Mouse (Mus musculus): Measurements from ENCODE around the gene Xxylt1. TPM values are rescaled to one million over a fixed set of nuclear protein-coding genes. Genes with fewer than 3 reads are reported as not detected.
A peak's percentile ranks its signal among the peaks of the same experiment; 100 is the strongest.

Gene Xxylt1
- polyA plus RNA-seq, 1 experiment from 2014 or later: 12.9 TPM

- H3K4me3 ChIP-seq: no peak overlapping the region
- H3K36me3 ChIP-seq: no peaks in the 10 kb centered on the region
- H3K9me3 ChIP-seq (replicated peaks): peaks cover 7% of the 10 kb centered on the region
- 76% methylated on average over 4 of the region's 4 CpGs for WGBS
- ATAC-seq (ENCODE audit: insufficient number of reproducible peaks, low FRiP score): no peak
- no peaks in the 10 kb centered on the region for H3K27me3 ChIP-seq (replicated peaks)
- H3K27ac ChIP-seq (ENCODE audit: poor library complexity, severe bottlenecking): no peak overlapping the region
- 0 out of 2 replicates have a peak, but pooled peaks cover 5% of the 10 kb centered on the region for H3K4me1 ChIP-seq (replicated peaks)
- H3K9ac ChIP-seq: no peak overlapping the region
- no peak overlapping the region for H3K4me2 ChIP-seq
Measured at GRCm38 (mm10) chr16:30948216-30948615, 133.0 kb downstream of the Xxylt1 start.

GRCm38 (mm10) chr16:30944886-30945285, 136.3 kb downstream of the Xxylt1 start:
- no peaks in the 10 kb centered on the region for H3K36me3 ChIP-seq
- H3K4me2 ChIP-seq: no peak overlapping the region
- no peak overlapping the region for H3K9ac ChIP-seq
- peaks cover 7% of the 10 kb centered on the region for H3K9me3 ChIP-seq (replicated peaks)
- H3K27me3 ChIP-seq (replicated peaks): no peaks in the 10 kb centered on the region
- H3K4me1 ChIP-seq (replicated peaks): 0 out of 2 replicates have a peak, but pooled peaks cover 8% of the 10 kb centered on the region
- no peak overlapping the region for H3K27ac ChIP-seq (ENCODE audit: poor library complexity, severe bottlenecking)
- ATAC-seq (ENCODE audit: insufficient number of reproducible peaks, low FRiP score): no peak
- H3K4me3 ChIP-seq: no peak overlapping the region
- WGBS: 54% methylated on average over 8 of the region's 8 CpGs

GRCm38 (mm10) chr16:30943919-30944318, 137.3 kb downstream of the Xxylt1 start:
- peaks cover 7% of the 10 kb centered on the region for H3K9me3 ChIP-seq (replicated peaks)
- no peak overlapping the region for H3K9ac ChIP-seq
- H3K4me1 ChIP-seq (replicated peaks): 0 out of 2 replicates have a peak, but pooled peaks cover 12% of the 10 kb centered on the region
- 62% methylated on average over 4 of the region's 4 CpGs for WGBS
- no peak overlapping the region for H3K4me2 ChIP-seq
- no peak for ATAC-seq (ENCODE audit: insufficient number of reproducible peaks, low FRiP score)
- H3K27ac ChIP-seq (ENCODE audit: poor library complexity, severe bottlenecking): no peak overlapping the region
- no peaks in the 10 kb centered on the region for H3K36me3 ChIP-seq
- H3K27me3 ChIP-seq (replicated peaks): no peaks in the 10 kb centered on the region
- H3K4me3 ChIP-seq: no peak overlapping the region

GRCm38 (mm10) chr16:30940699-30941098, 140.5 kb downstream of the Xxylt1 start:
- Histone ChIP-seq H3K9ac (no peak overlapping the region), H3K36me3 (no peaks in the 10 kb centered on the region), H3K4me1 (replicated peaks) (0 out of 2 replicates have a peak, but pooled peaks cover 12% of the 10 kb centered on the region), H3K4me2 (no peak overlapping the region), H3K9me3 (replicated peaks) (no peaks in the 10 kb centered on the region), H3K4me3 (no peak overlapping the region), H3K27me3 (replicated peaks) (no peaks in the 10 kb centered on the region), H3K27ac (ENCODE audit: poor library complexity, severe bottlenecking) (no peak overlapping the region)
- no peak for ATAC-seq (ENCODE audit: insufficient number of reproducible peaks, low FRiP score)
- WGBS: 74% methylated on average over 2 of the region's 2 CpGs

- ATAC-seq (ENCODE audit: insufficient number of reproducible peaks, low FRiP score): no peak
- Histone ChIP-seq H3K4me1 (replicated peaks) (peaks cover 11% of the 10 kb centered on the region; the same call in 1 of the 2 replicates), H3K27ac (ENCODE audit: poor library complexity, severe bottlenecking) (peak overlapping the region; percentile 44; the same call in 1 of the 2 replicates), H3K36me3 (no peaks in the 10 kb centered on the region), H3K4me2 (no peak overlapping the region), H3K4me3 (no peak overlapping the region), H3K9ac (no peak overlapping the region), H3K9me3 (replicated peaks) (no peaks in the 10 kb centered on the region), H3K27me3 (replicated peaks) (no peaks in the 10 kb centered on the region)
- 32% methylated on average over 3 of the region's 3 CpGs for WGBS
Measured at GRCm38 (mm10) chr16:30939903-30940302, 141.3 kb downstream of the Xxylt1 start.

- H3K9me3 ChIP-seq (replicated peaks): no peaks in the 10 kb centered on the region
- no peaks in the 10 kb centered on the region for H3K36me3 ChIP-seq
- no peak overlapping the region for H3K27ac ChIP-seq (ENCODE audit: poor library complexity, severe bottlenecking)
- 83% methylated on average over 8 of the region's 8 CpGs for WGBS
- no peak overlapping the region for H3K4me2 ChIP-seq
- ATAC-seq (ENCODE audit: insufficient number of reproducible peaks, low FRiP score): no peak
- H3K27me3 ChIP-seq (replicated peaks): no peaks in the 10 kb centered on the region
- peaks cover 11% of the 10 kb centered on the region for H3K4me1 ChIP-seq (replicated peaks)
- no peak overlapping the region for H3K4me3 ChIP-seq
- H3K9ac ChIP-seq: no peak overlapping the region
Measured at GRCm38 (mm10) chr16:30939210-30939609, 142.0 kb downstream of the Xxylt1 start.

- Histone ChIP-seq H3K4me3 (no peak overlapping the region), H3K27ac (ENCODE audit: poor library complexity, severe bottlenecking) (no peak overlapping the region), H3K9me3 (replicated peaks) (no peaks in the 10 kb centered on the region), H3K27me3 (replicated peaks) (no peaks in the 10 kb centered on the region), H3K36me3 (no peaks in the 10 kb centered on the region), H3K9ac (no peak overlapping the region), H3K4me1 (replicated peaks) (peaks cover 11% of the 10 kb centered on the region), H3K4me2 (no peak overlapping the region)
- no peak for ATAC-seq (ENCODE audit: insufficient number of reproducible peaks, low FRiP score)
- 86% methylated on average over 3 of the region's 3 CpGs for WGBS
Measured at GRCm38 (mm10) chr16:30938664-30939063, 142.6 kb downstream of the Xxylt1 start.

GRCm38 (mm10) chr16:30937665-30938064, 143.6 kb downstream of the Xxylt1 start:
- no peaks in the 10 kb centered on the region for H3K9me3 ChIP-seq (replicated peaks)
- no peak overlapping the region for H3K27ac ChIP-seq (ENCODE audit: poor library complexity, severe bottlenecking)
- no peak for ATAC-seq (ENCODE audit: insufficient number of reproducible peaks, low FRiP score)
- H3K4me2 ChIP-seq: no peak overlapping the region
- H3K27me3 ChIP-seq (replicated peaks): no peaks in the 10 kb centered on the region
- WGBS: 76% methylated on average over 3 of the region's 3 CpGs
- no peak overlapping the region for H3K4me3 ChIP-seq
- no peak overlapping the region for H3K9ac ChIP-seq
- peaks cover 11% of the 10 kb centered on the region for H3K4me1 ChIP-seq (replicated peaks)
- no peaks in the 10 kb centered on the region for H3K36me3 ChIP-seq

- Histone ChIP-seq H3K9me3 (replicated peaks) (no peaks in the 10 kb centered on the region), H3K9ac (no peak overlapping the region), H3K27me3 (replicated peaks) (no peaks in the 10 kb centered on the region), H3K4me1 (replicated peaks) (peaks cover 11% of the 10 kb centered on the region), H3K4me2 (no peak overlapping the region), H3K4me3 (no peak overlapping the region), H3K36me3 (no peaks in the 10 kb centered on the region), H3K27ac (ENCODE audit: poor library complexity, severe bottlenecking) (no peak overlapping the region)
- WGBS: 46% methylated on average over 6 of the region's 6 CpGs
- no peak for ATAC-seq (ENCODE audit: insufficient number of reproducible peaks, low FRiP score)
Measured at GRCm38 (mm10) chr16:30936471-30936870, 144.8 kb downstream of the Xxylt1 start.

- Histone ChIP-seq H3K9ac (no peak overlapping the region), H3K27ac (ENCODE audit: poor library complexity, severe bottlenecking) (no peak overlapping the region), H3K9me3 (replicated peaks) (no peaks in the 10 kb centered on the region), H3K36me3 (no peaks in the 10 kb centered on the region), H3K4me3 (no peak overlapping the region), H3K4me1 (replicated peaks) (peaks cover 11% of the 10 kb centered on the region), H3K27me3 (replicated peaks) (no peaks in the 10 kb centered on the region), H3K4me2 (no peak overlapping the region)
- WGBS: 69% methylated on average over 7 of the region's 7 CpGs
- ATAC-seq (ENCODE audit: insufficient number of reproducible peaks, low FRiP score): no peak
Measured at GRCm38 (mm10) chr16:30936012-30936461, 145.2 kb downstream of the Xxylt1 start.

GRCm38 (mm10) chr16:30934967-30935690, 146.1 kb downstream of the Xxylt1 start:
- WGBS: 51% methylated on average over 15 of the region's 15 CpGs
- Histone ChIP-seq H3K9me3 (replicated peaks) (peaks cover 3% of the 10 kb centered on the region; the same call in 1 of the 2 replicates), H3K27me3 (replicated peaks) (no peaks in the 10 kb centered on the region), H3K27ac (ENCODE audit: poor library complexity, severe bottlenecking) (no peak overlapping the region), H3K36me3 (no peaks in the 10 kb centered on the region), H3K9ac (no peak overlapping the region), H3K4me1 (replicated peaks) (peaks cover 10% of the 10 kb centered on the region), H3K4me3 (no peak overlapping the region), H3K4me2 (no peak overlapping the region)
- no peak for ATAC-seq (ENCODE audit: insufficient number of reproducible peaks, low FRiP score)

Measured in heart, embryonic 12.5 days (tissue).